Mouse (Mus musculus): ENCODE measurements around the gene BC024978. TPM values are rescaled to one million over a fixed set of nuclear protein-coding genes. Genes with fewer than 3 reads are reported as not detected.

Gene BC024978
- polyA plus RNA-seq, 1 experiment from 2014 or later, result 4.5 TPM

MicroRNAs within 50 kb of the gene (microRNA counts, 519-probe panel; counts per million panel counts)
- microRNA mmu-miR-1191, result not detected

Small RNA genes lying within 50 kb of the gene (microRNA-seq; reads per million reads assigned to microRNA genes)
- 1.8 reads per million for gene Mir1191
- gene Mir3101, result 0.78 reads per million

Other genes with a start within 250 kb of the BC024978 start
- not detected in 2 replicates for gene Cyp2a12, start 166.7 kb upstream of the BC024978 start, polyA plus RNA-seq (2014; fragmentation: Nextera tagmentation; extraction: Ambion mirVana)
- gene Cyp2f2, start 75.9 kb upstream of the BC024978 start, polyA plus RNA-seq (2014; fragmentation: Nextera tagmentation; extraction: Ambion mirVana), result 22.5 and 32.1 TPM in 2 replicates
- 0.17 TPM in 1 of 2 replicates, not detected in the other for gene Cyp2t4, start 42.1 kb upstream of the BC024978 start, polyA plus RNA-seq (2014; fragmentation: Nextera tagmentation; extraction: Ambion mirVana)
- 39.0 and 42.5 TPM in 2 replicates for gene Egln2, start 29.0 kb upstream of the BC024978 start, polyA plus RNA-seq (2014; fragmentation: Nextera tagmentation; extraction: Ambion mirVana)
- gene Rab4b, start 16.9 kb upstream of the BC024978 start, polyA plus RNA-seq (2014; fragmentation: Nextera tagmentation; extraction: Ambion mirVana), result 68.6 and 71.1 TPM in 2 replicates
- gene Gm21983, start 14.7 kb upstream of the BC024978 start, polyA plus RNA-seq (2014; fragmentation: Nextera tagmentation; extraction: Ambion mirVana), result not detected in 2 replicates
- 2.4 and 6.3 TPM in 2 replicates for gene Mia, start 14.6 kb upstream of the BC024978 start, polyA plus RNA-seq (2014; fragmentation: Nextera tagmentation; extraction: Ambion mirVana)
- gene Snrpa, start 490 bp downstream of the BC024978 start, polyA plus RNA-seq (2014; fragmentation: Nextera tagmentation; extraction: Ambion mirVana), result 260 and 274 TPM in 2 replicates
- 8.5 and 10.8 TPM in 2 replicates for gene Itpkc, start 32.9 kb downstream of the BC024978 start, polyA plus RNA-seq (2014; fragmentation: Nextera tagmentation; extraction: Ambion mirVana)
- 19.7 and 20.5 TPM in 2 replicates for gene Coq8b, start 37.2 kb downstream of the BC024978 start, polyA plus RNA-seq (2014; fragmentation: Nextera tagmentation; extraction: Ambion mirVana)
- gene Numbl, start 62.7 kb downstream of the BC024978 start, polyA plus RNA-seq (2014; fragmentation: Nextera tagmentation; extraction: Ambion mirVana), result 15.0 and 16.5 TPM in 2 replicates
- 178 and 189 TPM in 2 replicates for gene Ltbp4, start 141.9 kb downstream of the BC024978 start, polyA plus RNA-seq (2014; fragmentation: Nextera tagmentation; extraction: Ambion mirVana)
- gene Shkbp1, start 160.2 kb downstream of the BC024978 start, polyA plus RNA-seq (2014; fragmentation: Nextera tagmentation; extraction: Ambion mirVana), result 41.5 and 41.6 TPM in 2 replicates
- 0.53 and 1.9 TPM in 2 replicates for gene Gm20479, start 161.6 kb downstream of the BC024978 start, polyA plus RNA-seq (2014; fragmentation: Nextera tagmentation; extraction: Ambion mirVana)

Measured in stomach, embryonic 14.5 days (tissue).